ENCODE assay signal across 29 mouse cellular contexts in genomic region chr14:86421881-86422280, GRCm38 (mm10).
DNase-seq lines count a peak whose midpoint lies in the region; ATAC-seq and TF ChIP-seq lines count a peak whose summit lies in the region.
"Had no signal": no experiment of that assay in that cellular context is flagged by ENCODE, and none has a peak within 500 bp of the region (broad histone marks: within the 10 kb centered on the region; RNA-seq: fewer than 3 reads in every experiment).

No protein-coding gene starts in this region.

- 76% methylated on average over 5 of the region's 5 CpGs for WGBS in midbrain, postnatal 0 days
- WGBS in midbrain, embryonic 14.5 days: 81% methylated on average over 5 of the region's 5 CpGs

- no peaks in the 10 kb centered on the region for H3K27me3 ChIP-seq in midbrain, postnatal 0 days (ENCODE audit: insufficient read depth, low read length)
- no peaks in the 10 kb centered on the region for H3K27me3 ChIP-seq in midbrain, embryonic 14.5 days (ENCODE audit: control insufficient read depth, insufficient read depth, low read length)
- H3K27me3 ChIP-seq: embryonic facial prominence, embryonic 13.5 days; heart, embryonic 13.5 days; liver, embryonic 15.5 days; lung, embryonic 15.5 days; midbrain, embryonic 13.5 days; neural tube, embryonic 15.5 days; stomach, embryonic 15.5 days had no signal

- H3K4me2 ChIP-seq in midbrain, postnatal 0 days (ENCODE audit: low read depth, low read length, poor library complexity, severe bottlenecking): no peak overlapping the region
- no peak overlapping the region for H3K4me2 ChIP-seq in midbrain, embryonic 14.5 days (ENCODE audit: low read length)
- H3K4me2 ChIP-seq: embryonic facial prominence, embryonic 13.5 days; heart, embryonic 13.5 days; hindbrain, embryonic 14.5 days; liver, embryonic 15.5 days; lung, embryonic 15.5 days; midbrain, embryonic 13.5 days; neural tube, embryonic 15.5 days; stomach, embryonic 15.5 days had no signal

- no peak overlapping the region for H3K4me3 ChIP-seq in midbrain, postnatal 0 days (ENCODE audit: low read depth, low read length)
- no peak overlapping the region for H3K4me3 ChIP-seq in midbrain, embryonic 14.5 days (replicated peaks; ENCODE audit: low read depth, low read length)
- H3K4me3 ChIP-seq: embryonic facial prominence, embryonic 13.5 days; forebrain, embryonic 10.5 days; gastrocnemius, adult 2 months; heart, adult 2 months; heart, embryonic 13.5 days; liver, embryonic 15.5 days; lung, embryonic 15.5 days; midbrain, embryonic 13.5 days; neural tube, embryonic 15.5 days; stomach, embryonic 15.5 days had no signal

- peak; percentile 18 to 27 for DNase-seq in cerebellum, postnatal 14 days
- no peak for DNase-seq in cerebellum, adult 11 months
- DNase-seq in midbrain, postnatal 0 days (ENCODE audit: low spot score): peak; percentile 21
- no peak for DNase-seq in midbrain, embryonic 14.5 days
- peak; percentile 75 to 82 for DNase-seq in kidney, postnatal 25 days
- DNase-seq in lung, postnatal 25 days (ENCODE audit: low spot score): no peak
- DNase-seq: adrenal gland, adult 8-10 months; cerebellum, adult 8-10 months; gastrocnemius, adult 2 months; gastrocnemius, postnatal 36 days; heart, adult 2 months; heart, postnatal 10 days; layer of hippocampus, postnatal 36 days; left cerebral cortex, postnatal 4 days; lung, postnatal 36 days; retina, postnatal 1 day; right cerebral cortex, postnatal 14 days had no signal

- ATAC-seq in midbrain, postnatal 0 days (ENCODE audit: low FRiP score): no peak
- no peak for ATAC-seq in midbrain, embryonic 14.5 days (ENCODE audit: low FRiP score, low TSS enrichment)
- ATAC-seq in megakaryocyte progenitor cell, adult 5-6 weeks (replicated peaks; ENCODE audit: poor library complexity): no peak
- ATAC-seq: forebrain, embryonic 16.5 days; midbrain, embryonic 13.5 days had no signal

- TF ChIP-seq CTCF in midbrain, postnatal 0 days (IDR thresholded peaks at IDR 0.05): no peak

- H3K9ac ChIP-seq in midbrain, postnatal 0 days (replicated peaks; ENCODE audit: low read length, poor library complexity, severe bottlenecking): no peak overlapping the region
- no peak overlapping the region for H3K9ac ChIP-seq in midbrain, embryonic 14.5 days (replicated peaks; ENCODE audit: low read length)
- H3K9ac ChIP-seq: embryonic facial prominence, embryonic 13.5 days; heart, embryonic 13.5 days; hindbrain, embryonic 14.5 days; liver, embryonic 15.5 days; lung, embryonic 15.5 days; midbrain, embryonic 13.5 days; neural tube, embryonic 15.5 days; stomach, embryonic 15.5 days had no signal

- no peaks in the 10 kb centered on the region for H3K9me3 ChIP-seq in midbrain, postnatal 0 days (ENCODE audit: low read length)
- H3K9me3 ChIP-seq in midbrain, embryonic 14.5 days (ENCODE audit: control insufficient read depth, low read length): no peaks in the 10 kb centered on the region
- H3K9me3 ChIP-seq: embryonic facial prominence, embryonic 13.5 days; forebrain, embryonic 10.5 days; heart, embryonic 13.5 days; liver, embryonic 15.5 days; lung, embryonic 15.5 days; midbrain, embryonic 13.5 days; neural tube, embryonic 15.5 days; stomach, embryonic 15.5 days had no signal

- H3K4me1 ChIP-seq in midbrain, postnatal 0 days (ENCODE audit: insufficient read depth, low read length): no peaks in the 10 kb centered on the region
- no peaks in the 10 kb centered on the region for H3K4me1 ChIP-seq in midbrain, embryonic 14.5 days (ENCODE audit: control insufficient read depth, insufficient read depth, low read length)
- H3K4me1 ChIP-seq: forebrain, embryonic 10.5 days; heart, embryonic 13.5 days; liver, embryonic 15.5 days; lung, embryonic 15.5 days; neural tube, embryonic 15.5 days; stomach, embryonic 15.5 days had no signal

- no peaks in the 10 kb centered on the region for H3K36me3 ChIP-seq in midbrain, postnatal 0 days (ENCODE audit: insufficient read depth, low read length)
- no peaks in the 10 kb centered on the region for H3K36me3 ChIP-seq in midbrain, embryonic 14.5 days (ENCODE audit: control insufficient read depth, insufficient read depth, low read length)
- H3K36me3 ChIP-seq: embryonic facial prominence, embryonic 13.5 days; forebrain, embryonic 10.5 days; G1E; heart, embryonic 13.5 days; liver, embryonic 15.5 days; lung, embryonic 15.5 days; midbrain, embryonic 13.5 days; neural tube, embryonic 15.5 days; stomach, embryonic 15.5 days had no signal

- H3K27ac ChIP-seq in midbrain, postnatal 0 days (ENCODE audit: low read depth, low read length): no peak overlapping the region
- no peak overlapping the region for H3K27ac ChIP-seq in midbrain, embryonic 14.5 days (replicated peaks; ENCODE audit: low read depth, low read length)
- H3K27ac ChIP-seq: embryonic facial prominence, embryonic 13.5 days; forebrain, embryonic 10.5 days; gastrocnemius, adult 2 months; heart, adult 2 months; heart, embryonic 13.5 days; hindbrain, embryonic 14.5 days; liver, embryonic 15.5 days; lung, embryonic 15.5 days; midbrain, embryonic 13.5 days; neural tube, embryonic 15.5 days; stomach, embryonic 15.5 days had no signal

Comparison
In these comparisons a context has a peak if more than half of its experiments do, and no peak if none do; other contexts are left out.
1. DNase-seq: peak in cerebellum, postnatal 14 days (2 of 2), midbrain, postnatal 0 days (single experiment) and kidney, postnatal 25 days (2 of 2); none in cerebellum, adult 11 months (single experiment), midbrain, embryonic 14.5 days (single experiment) and lung, postnatal 25 days (single experiment).